Mouse (Mus musculus) adrenal gland, postnatal 10 days (tissue): ENCODE results near the gene Il12a. TPM values are rescaled to one million over a fixed set of nuclear protein-coding genes. Genes with fewer than 3 reads are reported as not detected.
"Not testable (repeated sequence)": the region's sequence is repeated elsewhere in the genome, so short reads cannot be mapped to it uniquely, and the experiment has no call there.

Source experiments
- DNase-seq: peaks from one replicate; pipeline ENCODE4 v3.0.0; 2021; ENCODE audit warnings: mixed read lengths
- total RNA-seq, 2 experiments: library from RNA; stranded (reverse); gene quantifications; 2 replicates each; pipeline ENCODE4 v1.2.3; 2021

Gene Il12a
- total RNA-seq, 2 experiments from 2014 or later: 0.70 to 0.90 TPM

DNA sequence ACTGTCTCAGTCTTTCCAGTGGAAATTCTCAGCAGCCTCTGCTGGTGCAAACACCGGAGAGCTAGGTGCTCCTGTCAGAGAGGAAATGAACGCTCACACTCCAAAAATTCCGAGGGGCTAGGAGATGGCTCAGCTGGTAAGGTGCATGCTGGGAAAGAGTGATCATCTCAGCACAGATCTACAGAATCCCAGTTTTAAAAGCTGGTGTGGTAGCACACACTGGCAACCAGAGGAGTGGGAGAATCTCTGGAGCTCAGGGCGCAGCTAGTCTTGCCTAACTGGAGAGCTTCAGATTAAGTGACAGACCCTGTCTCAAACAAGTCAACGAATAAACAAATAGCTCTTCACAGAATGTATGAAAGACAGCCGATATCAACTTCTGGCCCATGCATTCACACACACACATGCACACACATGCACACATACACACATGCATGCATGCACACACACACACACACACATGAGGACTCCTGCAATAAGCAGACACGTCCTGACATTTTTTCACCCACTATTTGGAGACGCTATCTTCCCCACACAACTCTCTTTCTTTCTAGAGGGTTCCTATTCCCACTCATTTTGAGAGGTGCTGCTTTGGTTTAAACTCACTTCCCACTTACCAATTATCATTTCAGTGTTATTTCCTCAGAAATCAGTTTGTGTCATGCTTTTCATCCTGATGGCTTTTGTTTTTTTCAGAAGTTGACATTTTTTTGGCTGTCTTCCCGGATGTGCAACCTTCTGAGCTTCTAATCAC, 52.5 kb downstream of the Il12a start:
- DNase-seq: no peak

- DNase-seq: no peak
These were observed 53.0 kb downstream of the Il12a start for GRCm38 (mm10) chr3:68743472-68743732.

GRCm38 (mm10) chr3:68744162-68744561, 53.7 kb downstream of the Il12a start:
- no peak for DNase-seq

DNA sequence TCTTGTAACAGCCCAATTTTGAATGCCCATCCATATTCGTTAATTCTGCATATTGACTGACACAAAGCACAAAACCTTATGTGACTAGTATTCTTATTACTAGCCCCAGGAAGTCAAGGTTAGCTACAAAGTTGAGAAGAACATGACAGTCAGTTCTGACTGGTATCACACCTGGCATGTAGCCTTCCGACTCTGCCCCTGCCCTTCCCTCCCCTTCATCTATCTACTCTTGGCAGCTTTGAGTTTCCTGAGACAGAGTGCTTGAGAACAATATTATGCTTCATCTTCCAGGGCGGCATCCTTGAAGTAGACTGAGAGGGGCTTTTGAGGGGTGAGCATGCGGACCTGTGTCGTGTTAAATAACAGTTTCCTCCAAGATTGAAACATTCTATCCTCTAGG, 54.6 kb downstream of the Il12a start:
- no peak for DNase-seq

- DNase-seq: not testable (repeated sequence)
These were observed 55.8 kb downstream of the Il12a start for GRCm38 (mm10) chr3:68746282-68746681.

Other genes starting within 250 kb of the Il12a start
- under 1 TPM; 0.21 to 0.79 TPM for gene 1110032F04Rik, start 178.9 kb downstream of the Il12a start, total RNA-seq